Mouse (Mus musculus) lung, postnatal 10 days (tissue): Measurements from ENCODE around the gene Gfy.

ENCODE experiments used
- DNase-seq: peaks from one replicate; pipeline ENCODE4 v3.0.0; 2021

Gene Gfy

GRCm38 (mm10) chr7:45179469-45179868 lies at the start of gene Gfy:
Gene Gfy, minus strand, starts transcription at chr7:45179569.
- DNase-seq = no peak

DNA sequence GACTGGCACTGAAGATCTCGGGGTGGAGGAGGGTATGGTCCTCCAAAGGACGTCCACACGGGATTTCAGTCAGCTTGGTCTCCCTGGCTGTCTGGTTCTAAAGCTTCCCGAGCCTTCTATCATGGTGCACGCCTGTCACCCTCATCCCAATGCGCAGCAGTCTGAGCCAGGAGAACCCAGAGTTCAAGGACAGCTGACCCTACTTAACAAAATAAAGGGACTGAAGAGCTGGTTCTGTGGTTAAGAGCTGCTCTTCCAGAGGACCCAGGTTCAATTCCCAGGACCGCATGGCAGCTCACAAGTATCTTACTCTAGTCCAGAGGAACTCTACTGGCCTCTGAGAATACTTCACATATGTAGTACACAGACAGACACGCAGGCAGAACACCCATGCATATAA lies 49.7 kb upstream of the Gfy start:
- DNase-seq = no peak

GRCm38 (mm10) chr7:45228548-45228947 lies 49.2 kb upstream of the Gfy start:
- no peak for DNase-seq

DNA sequence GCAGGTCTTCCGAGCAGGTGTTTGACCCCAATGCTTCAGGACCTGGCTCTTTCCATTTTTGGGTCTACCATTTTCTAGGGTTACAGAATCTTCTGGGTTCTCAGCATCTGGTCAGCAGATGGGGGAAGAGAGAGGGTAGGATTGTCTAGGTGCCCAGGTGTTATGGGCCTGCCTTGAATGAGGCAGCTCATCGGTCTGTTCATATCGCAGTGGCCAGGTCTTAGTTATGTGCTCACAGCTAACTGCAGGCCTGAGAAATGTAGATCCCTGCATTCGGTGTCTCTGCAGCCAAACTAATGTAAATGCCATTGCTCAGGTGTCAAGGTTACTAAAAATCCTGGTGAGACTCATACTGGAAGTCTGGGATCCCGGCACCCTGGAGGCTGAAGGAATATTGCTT lies 47.1 kb upstream of the Gfy start:
- no peak for DNase-seq

- no peak for DNase-seq
Measured at GRCm38 (mm10) chr7:45224826-45225225, 45.5 kb upstream of the Gfy start.

DNA sequence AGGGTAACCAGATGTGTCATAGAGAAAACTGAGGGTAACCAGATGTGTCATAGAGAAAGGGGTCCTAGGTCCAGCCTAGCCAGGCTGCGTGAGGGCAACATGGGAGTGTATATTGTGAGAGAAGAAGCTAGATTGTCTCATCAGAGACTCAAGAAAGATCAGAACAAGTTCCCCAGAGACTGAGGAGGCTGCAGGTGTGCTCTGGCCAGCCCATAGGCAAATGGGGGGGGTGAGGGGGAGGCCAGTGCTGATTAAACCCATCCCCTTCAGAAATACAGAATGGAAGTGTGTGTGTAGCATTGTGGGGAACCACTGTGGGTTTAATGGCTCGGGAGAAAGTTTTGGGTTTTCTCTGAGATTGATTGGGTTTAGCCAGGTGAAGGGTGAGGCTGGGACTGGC lies 42.3 kb upstream of the Gfy start:
- no peak for DNase-seq

DNA sequence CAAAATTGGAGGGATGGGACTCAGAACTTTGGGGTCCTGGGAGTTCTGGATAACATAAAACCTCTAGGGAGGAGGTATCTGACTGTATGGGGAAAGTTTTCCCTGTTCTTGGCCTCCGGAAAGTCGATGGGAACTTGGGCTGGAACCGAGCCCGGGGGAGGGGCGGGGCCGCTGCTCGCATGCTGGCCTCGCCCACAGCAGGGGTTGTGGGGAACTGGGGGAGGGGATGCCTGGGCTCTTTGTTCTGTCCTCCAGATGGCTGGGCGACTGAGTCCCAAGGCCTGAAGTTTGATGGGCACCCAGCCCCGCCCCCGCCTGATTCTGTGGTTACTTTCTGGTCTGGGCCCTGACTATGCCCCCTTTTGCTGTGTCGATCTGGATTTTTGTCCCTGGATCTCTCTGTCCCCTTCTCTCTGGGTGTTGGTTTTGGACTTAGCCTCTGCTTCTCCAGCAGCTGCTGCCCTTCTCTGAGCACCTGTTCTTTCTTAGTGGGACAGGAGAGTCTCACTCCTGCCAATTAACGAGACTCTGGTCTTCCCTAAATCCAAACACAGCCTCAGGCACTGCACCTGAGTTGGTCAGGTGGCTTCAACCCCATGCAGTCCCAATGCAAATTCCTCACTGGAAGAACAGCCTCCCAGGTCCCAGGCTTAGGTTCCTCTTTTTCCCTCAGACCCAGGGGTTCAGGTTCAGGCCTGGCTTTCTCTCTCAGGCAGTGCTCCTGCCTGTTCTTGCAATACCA lies 37.2 kb upstream of the Gfy start:
- peak; percentile 88 for DNase-seq

- DNase-seq = peak; percentile 74
Measured at GRCm38 (mm10) chr7:45215673-45216441, 36.5 kb upstream of the Gfy start, which contains the start of gene Tead2. Gene Tead2, plus strand, starts transcription at chr7:45215753.

DNA sequence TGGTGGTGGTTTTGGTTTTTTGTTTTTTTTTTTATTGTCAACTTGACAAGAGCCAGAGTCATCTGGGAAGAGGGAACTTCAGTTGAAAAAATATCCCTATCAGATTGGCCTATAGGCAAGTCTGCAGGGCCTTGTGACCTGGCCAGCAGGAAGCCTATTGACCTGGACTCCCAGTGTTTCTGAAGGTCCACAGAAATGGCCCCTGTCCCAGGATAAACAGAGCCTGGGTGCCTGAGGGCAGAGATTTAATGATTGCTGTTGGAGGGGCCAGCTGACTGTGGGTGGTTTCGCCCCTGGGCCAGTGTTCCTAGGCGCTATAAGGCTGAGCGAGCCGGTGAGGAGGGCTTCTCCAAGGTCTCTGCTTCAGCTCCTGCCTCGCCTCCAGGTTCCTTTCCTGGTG lies 34.3 kb upstream of the Gfy start:
- DNase-seq = no peak

- DNase-seq = no peak
Measured at GRCm38 (mm10) chr7:45212356-45212755, 33.0 kb upstream of the Gfy start.

DNA sequence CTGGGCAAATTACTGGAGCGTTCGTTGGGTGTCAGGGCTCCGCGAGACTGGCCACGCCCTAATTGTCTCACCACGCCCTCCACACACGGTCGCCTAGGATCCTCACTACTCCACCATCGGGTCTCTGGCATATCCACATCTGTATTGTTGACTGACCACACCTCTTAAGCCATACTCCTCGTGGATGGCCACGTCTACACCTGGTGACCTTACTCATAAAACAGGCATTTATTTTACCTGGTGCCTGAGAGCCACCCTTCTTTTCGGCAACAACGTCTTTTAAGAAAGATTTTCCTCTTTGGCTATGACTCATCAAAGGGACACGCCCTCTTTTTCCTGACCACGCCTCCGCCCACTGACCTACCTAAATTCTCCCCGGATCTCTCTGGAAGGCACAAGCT lies 32.5 kb upstream of the Gfy start, which contains the start of gene Dkkl1:
Dkkl1 (minus strand) TSS at position 297 of the 401 bp plus-strand sequence.
- no peak for DNase-seq

DNA sequence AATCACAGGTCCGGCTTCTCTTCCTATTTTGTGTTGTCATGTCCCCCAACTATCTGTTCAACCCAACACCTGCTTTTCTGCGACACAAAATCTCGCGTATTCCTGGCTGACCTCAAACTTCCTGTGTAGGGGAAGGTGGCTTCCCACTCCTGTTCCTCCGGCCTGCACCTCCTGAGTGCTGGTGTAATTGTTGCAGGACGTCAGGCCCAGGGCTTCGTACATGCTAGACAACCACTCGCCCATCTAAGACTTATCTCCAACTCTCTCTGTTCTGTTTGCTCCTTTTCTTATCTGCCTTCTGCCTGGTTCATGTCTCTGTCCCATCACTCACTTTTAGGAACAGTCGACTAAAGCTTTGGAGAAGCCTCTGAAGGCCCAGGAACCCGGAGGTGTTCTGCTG lies 31.7 kb upstream of the Gfy start:
- DNase-seq = no peak

DNA sequence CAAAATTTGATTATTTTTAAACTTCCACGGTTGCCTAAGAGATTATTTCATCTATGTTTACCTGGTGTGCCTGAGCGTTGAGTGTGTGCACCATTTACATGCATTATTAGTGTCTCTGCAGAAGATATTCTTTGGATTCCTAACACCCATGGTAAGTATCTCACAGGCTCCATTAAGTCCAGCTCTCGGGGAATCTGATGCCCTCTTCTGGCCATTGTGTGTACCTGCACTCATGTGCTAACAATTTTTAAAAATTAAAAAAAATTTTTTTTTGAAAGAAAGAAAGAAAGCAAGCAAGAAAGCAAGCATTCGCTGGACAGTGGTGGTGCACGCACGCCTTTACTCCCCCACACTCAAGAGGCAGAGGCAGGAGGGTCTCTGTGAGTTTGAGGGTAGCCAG lies 28.9 kb upstream of the Gfy start:
- DNase-seq = no peak

- peak; percentile 95 for DNase-seq
Measured at GRCm38 (mm10) chr7:45204380-45205143, 25.2 kb upstream of the Gfy start, which contains the start of gene Ccdc155. Gene Ccdc155, minus strand, starts transcription at chr7:45204892.

DNA sequence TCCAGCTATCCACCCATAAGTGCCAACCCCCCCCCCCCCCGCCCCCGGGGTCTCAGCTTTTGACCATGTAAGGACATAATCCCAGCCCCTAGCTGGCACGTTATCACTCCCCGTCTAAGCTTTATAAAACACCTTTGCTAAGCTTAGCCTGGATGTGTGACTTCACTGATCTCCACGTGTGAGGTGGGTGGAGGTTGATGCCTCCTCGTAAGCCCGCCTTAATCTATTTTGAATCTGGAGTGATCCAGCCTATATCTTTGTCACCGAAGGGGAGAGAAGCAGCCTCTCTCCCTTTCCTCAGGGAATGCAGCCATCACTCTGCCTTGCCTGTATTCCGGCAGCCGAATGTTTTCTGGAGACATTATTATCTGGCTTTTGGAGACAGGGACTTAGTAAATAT lies 23.3 kb upstream of the Gfy start:
- no peak for DNase-seq

GRCm38 (mm10) chr7:45198961-45199360 lies 19.6 kb upstream of the Gfy start:
- no peak for DNase-seq

DNA sequence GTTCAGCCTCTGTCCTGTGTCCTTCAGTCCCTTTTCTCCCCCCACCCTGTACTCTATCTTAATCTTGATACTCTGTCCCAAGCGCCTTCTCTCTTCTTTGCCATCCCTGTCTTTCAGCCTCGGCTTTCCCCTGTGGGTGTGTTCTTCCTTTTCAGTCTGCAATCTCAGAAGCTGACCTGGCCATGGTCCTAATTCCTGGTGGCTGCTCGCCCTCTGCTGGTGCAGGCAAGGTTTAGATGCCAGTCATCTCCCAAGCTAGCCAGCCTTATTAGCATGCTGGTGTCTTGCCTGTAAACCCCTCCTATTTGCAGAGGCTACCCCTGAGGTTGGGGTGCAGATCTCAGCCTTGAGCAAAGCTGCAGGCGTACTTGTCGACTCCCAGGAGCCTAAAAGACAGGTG lies 19.1 kb upstream of the Gfy start:
- DNase-seq = peak; percentile 87

- DNase-seq = no peak
Measured at GRCm38 (mm10) chr7:45196994-45197393, 17.6 kb upstream of the Gfy start.

DNA sequence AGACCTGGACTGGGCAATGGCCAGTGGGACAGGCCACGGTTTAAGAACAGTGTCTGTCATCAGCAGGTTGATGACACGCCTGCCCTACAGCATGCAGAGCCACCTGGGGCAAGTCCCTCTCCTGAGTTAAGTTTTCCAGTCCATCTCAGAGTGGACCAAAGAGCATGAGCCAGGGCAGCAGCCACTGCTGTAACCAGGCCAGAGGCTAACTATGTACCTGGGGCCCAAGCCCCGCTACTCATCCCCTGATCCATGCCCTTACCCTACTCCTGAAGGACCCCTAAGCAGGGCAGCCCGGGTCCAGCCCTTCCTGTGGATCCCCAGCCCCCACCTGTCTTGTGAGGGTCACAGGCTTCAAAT lies 16.8 kb upstream of the Gfy start:
- DNase-seq = no peak

- no peak for DNase-seq
Measured at GRCm38 (mm10) chr7:45195341-45196175, 16.2 kb upstream of the Gfy start.

- DNase-seq = no peak
Measured at GRCm38 (mm10) chr7:45193871-45194785, 14.8 kb upstream of the Gfy start.
